Mouse (Mus musculus): ENCODE measurements around the gene Hoxb4.
A peak's percentile ranks its signal among the peaks of the same experiment; 100 is the strongest.

DNA sequence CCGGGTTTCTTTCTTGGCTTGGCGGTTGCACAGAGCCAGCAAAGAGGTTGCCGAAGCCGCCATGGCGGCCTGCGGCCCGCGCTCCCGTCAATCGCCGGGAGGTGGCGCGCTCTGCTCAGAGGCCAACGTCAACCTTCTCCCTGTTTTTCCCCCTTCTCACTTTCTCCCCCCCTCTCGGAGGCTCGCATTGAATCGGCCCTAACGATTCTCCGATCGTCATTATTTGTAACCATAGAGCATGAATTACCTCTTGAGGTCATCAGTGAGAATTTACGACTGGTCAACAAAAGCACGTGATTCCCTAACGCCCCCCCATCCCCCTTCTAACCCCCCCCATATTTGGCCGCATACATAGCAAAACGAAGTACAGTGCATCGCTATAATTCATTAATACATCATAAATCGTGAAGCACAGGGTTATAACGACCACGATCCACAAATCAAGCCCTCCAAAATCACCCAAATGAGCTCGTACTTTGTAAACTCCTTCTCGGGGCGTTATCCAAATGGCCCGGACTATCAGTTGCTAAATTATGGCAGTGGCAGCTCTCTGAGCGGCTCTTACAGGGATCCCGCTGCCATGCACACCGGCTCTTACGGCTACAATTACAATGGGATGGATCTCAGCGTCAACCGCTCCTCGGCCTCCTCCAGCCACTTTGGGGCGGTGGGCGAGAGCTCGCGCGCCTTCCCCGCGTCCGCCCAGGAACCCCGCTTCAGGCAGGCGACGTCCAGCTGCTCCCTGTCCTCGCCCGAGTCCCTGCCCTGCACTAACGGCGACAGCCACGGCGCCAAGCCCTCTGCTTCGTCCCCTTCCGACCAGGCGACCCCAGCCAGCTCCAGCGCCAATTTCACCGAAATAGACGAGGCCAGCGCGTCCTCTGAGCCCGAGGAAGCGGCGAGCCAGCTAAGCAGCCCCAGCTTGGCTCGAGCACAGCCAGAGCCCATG, 14.6 kb upstream of the Hoxb4 start, which contains the start of gene Hoxb5:
- peak; percentile 77 for TF ChIP-seq CTCF (IDR thresholded peaks at IDR 0.05; ENCODE audit: extremely low read depth, insufficient read depth, insufficient read length, insufficient replicate concordance)
- no peak for TF ChIP-seq POLR2A (IDR thresholded peaks at IDR 0.05; ENCODE audit: low read depth, low read length)

Measured in spleen, adult 2 months (tissue).